Mouse (Mus musculus): ENCODE data around the gene Gm6217. TPM values are rescaled to one million over a fixed set of nuclear protein-coding genes. Genes with fewer than 3 reads are reported as not detected.
"Not testable (repeated sequence)": the region's sequence is repeated elsewhere in the genome, so short reads cannot be mapped to it uniquely, and the experiment has no call there.

The Gm6217 gene
- polyA plus RNA-seq, 1 experiment from 2014 or later: not detected

DNA sequence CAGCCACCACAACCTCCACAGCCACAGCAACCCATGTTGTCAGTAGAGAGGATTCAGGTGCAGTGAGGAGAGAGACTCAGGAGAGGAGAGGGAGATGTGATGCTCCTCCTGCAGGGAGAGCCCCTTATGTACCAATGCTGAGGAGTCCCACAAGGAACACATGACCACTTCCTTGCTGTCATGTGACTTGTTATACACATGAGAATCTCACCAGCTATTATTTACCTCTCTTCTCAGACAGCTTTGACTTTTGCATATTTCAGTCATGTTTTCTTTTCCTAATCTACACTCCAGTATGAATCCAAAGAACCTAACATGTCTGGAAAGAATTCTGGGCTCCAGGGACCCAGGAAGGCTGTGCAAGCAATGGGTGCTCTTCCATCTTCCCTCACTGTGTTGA, 24.7 kb upstream of the Gm6217 start, which contains the start of gene Gm7544:
Gene Gm7544 (minus strand): TSS at position 101 of the 400 bp plus-strand sequence.
- not testable (repeated sequence) for H3K36me3 ChIP-seq (ENCODE audit: control insufficient read depth, insufficient read depth, low read length); H3K27me3 ChIP-seq (ENCODE audit: control insufficient read depth, insufficient read depth, low read length); H3K27ac ChIP-seq (ENCODE audit: low read length); ATAC-seq (ENCODE audit: insufficient read depth, low FRiP score); H3K9ac ChIP-seq (ENCODE audit: low read length); H3K9me3 ChIP-seq (replicated peaks; ENCODE audit: control insufficient read depth, low read length); H3K4me1 ChIP-seq (ENCODE audit: control insufficient read depth, insufficient read depth, low read length); H3K4me3 ChIP-seq (replicated peaks; ENCODE audit: low read length); H3K4me2 ChIP-seq (ENCODE audit: low read depth, low read length)

DNA sequence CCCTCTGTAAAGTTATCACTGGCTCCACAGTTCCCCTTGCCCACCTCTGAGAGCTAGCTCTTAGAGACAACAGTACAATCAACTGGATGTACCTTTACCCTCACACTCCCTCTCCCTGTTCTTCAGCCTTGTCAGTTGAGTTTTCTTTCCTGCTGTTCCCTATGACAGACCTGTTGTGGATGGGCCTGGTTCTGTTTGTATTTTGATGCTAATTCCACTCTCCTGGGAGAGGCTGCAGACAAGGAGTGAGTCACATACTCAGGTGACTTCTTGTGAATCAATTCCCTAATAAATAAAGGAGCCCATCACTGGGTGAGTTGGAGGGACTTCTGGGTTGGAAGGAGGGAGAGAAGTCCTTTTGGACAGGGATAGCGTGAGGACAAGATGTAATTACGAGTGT, 17.4 kb upstream of the Gm6217 start:
- Histone ChIP-seq H3K9me3 (replicated peaks; ENCODE audit: control insufficient read depth, low read length) (no peaks in the 10 kb centered on the region), H3K27ac (ENCODE audit: low read length) (no peak overlapping the region), H3K27me3 (ENCODE audit: control insufficient read depth, insufficient read depth, low read length) (no peaks in the 10 kb centered on the region), H3K4me1 (ENCODE audit: control insufficient read depth, insufficient read depth, low read length) (no peaks in the 10 kb centered on the region), H3K9ac (ENCODE audit: low read length) (no peak overlapping the region), H3K4me2 (ENCODE audit: low read depth, low read length) (no peak overlapping the region), H3K4me3 (replicated peaks; ENCODE audit: low read length) (no peak overlapping the region), H3K36me3 (ENCODE audit: control insufficient read depth, insufficient read depth, low read length) (no peaks in the 10 kb centered on the region)
- no peak for ATAC-seq (ENCODE audit: insufficient read depth, low FRiP score)
- 84% methylated on average over 2 of the region's 2 CpGs for WGBS

DNA sequence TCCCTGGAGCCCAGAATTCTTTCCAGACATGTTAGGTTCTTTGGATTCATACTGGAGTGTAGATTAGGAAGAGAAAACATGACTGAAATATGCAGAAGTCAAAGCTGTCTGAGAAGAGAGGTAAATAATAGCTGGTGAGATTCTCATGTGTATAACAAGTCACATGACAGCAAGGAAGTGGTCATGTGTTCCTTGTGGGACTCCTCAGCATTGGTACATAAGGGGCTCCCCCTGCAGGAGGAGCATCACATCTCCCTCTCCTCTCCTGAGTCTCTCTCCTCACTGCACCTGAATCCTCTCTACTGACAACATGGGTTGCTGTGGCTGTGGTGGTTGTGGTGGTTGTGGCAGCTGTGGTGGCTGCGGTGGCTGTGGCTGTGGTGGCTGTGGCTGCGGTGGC, 14.8 kb upstream of the Gm6217 start:
- H3K9me3 ChIP-seq (replicated peaks; ENCODE audit: control insufficient read depth, low read length); ATAC-seq (ENCODE audit: insufficient read depth, low FRiP score): not testable (repeated sequence)
- 100% methylated on average over 2 of the region's 2 CpGs for WGBS

GRCm38 (mm10) chr1:82943295-82943694, 12.1 kb upstream of the Gm6217 start, which contains the start of gene A030003K21Rik:
A030003K21Rik (minus strand) TSS chr1:82943388.
- H3K36me3 ChIP-seq (ENCODE audit: control insufficient read depth, insufficient read depth, low read length); H3K9me3 ChIP-seq (replicated peaks; ENCODE audit: control insufficient read depth, low read length); H3K27ac ChIP-seq (ENCODE audit: low read length); H3K4me1 ChIP-seq (ENCODE audit: control insufficient read depth, insufficient read depth, low read length); H3K4me3 ChIP-seq (replicated peaks; ENCODE audit: low read length); H3K9ac ChIP-seq (ENCODE audit: low read length); H3K27me3 ChIP-seq (ENCODE audit: control insufficient read depth, insufficient read depth, low read length); ATAC-seq (ENCODE audit: insufficient read depth, low FRiP score); H3K4me2 ChIP-seq (ENCODE audit: low read depth, low read length): not testable (repeated sequence)
- WGBS: no CpG with 5 or more reads among the region's 6 CpGs

More for the DNA sequence above, 14.8 kb upstream of the Gm6217 start:
- not testable (repeated sequence) for H3K27me3 ChIP-seq (ENCODE audit: control insufficient read depth, insufficient read depth, low read length); H3K36me3 ChIP-seq (ENCODE audit: control insufficient read depth, insufficient read depth, low read length); H3K4me1 ChIP-seq (ENCODE audit: control insufficient read depth, insufficient read depth, low read length); H3K27ac ChIP-seq (ENCODE audit: low read length); H3K9ac ChIP-seq (ENCODE audit: low read length); H3K4me3 ChIP-seq (replicated peaks; ENCODE audit: low read length); H3K4me2 ChIP-seq (ENCODE audit: low read depth, low read length)

GRCm38 (mm10) chr1:82942505-82942904, 11.3 kb upstream of the Gm6217 start:
- H3K27ac ChIP-seq (ENCODE audit: low read length); H3K4me1 ChIP-seq (ENCODE audit: control insufficient read depth, insufficient read depth, low read length); H3K27me3 ChIP-seq (ENCODE audit: control insufficient read depth, insufficient read depth, low read length); H3K9ac ChIP-seq (ENCODE audit: low read length); H3K4me2 ChIP-seq (ENCODE audit: low read depth, low read length); ATAC-seq (ENCODE audit: insufficient read depth, low FRiP score); H3K4me3 ChIP-seq (replicated peaks; ENCODE audit: low read length); H3K36me3 ChIP-seq (ENCODE audit: control insufficient read depth, insufficient read depth, low read length); H3K9me3 ChIP-seq (replicated peaks; ENCODE audit: control insufficient read depth, low read length): not testable (repeated sequence)
- 70% methylated on average over 2 of the region's 2 CpGs for WGBS

DNA sequence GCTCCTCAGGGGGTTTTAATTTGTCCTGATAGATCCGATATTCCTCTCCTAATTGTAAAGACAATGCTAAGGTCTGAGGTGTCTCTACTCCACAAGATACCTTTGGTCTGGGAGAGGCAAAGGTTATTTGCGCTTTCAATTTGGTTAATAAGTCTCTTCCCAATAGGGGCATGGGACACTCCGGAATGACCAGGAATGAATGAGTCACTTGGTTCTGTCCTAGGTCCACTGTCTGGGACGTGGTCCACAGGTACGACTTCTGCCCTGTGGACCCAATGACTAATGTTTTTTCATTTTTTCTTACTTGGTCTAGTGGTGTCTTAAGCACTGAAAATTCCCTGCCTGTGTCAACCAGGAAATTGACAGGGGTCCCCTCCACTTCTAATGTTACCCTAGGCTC, 7.5 kb upstream of the Gm6217 start:
- WGBS: 93% methylated on average over 5 of the region's 5 CpGs
- H3K9me3 ChIP-seq (replicated peaks; ENCODE audit: control insufficient read depth, low read length): no peaks in the 10 kb centered on the region
- H3K4me2 ChIP-seq (ENCODE audit: low read depth, low read length): no peak overlapping the region
- ATAC-seq (ENCODE audit: insufficient read depth, low FRiP score): no peak
- H3K4me3 ChIP-seq (replicated peaks; ENCODE audit: low read length): no peak overlapping the region
- no peak overlapping the region for H3K27ac ChIP-seq (ENCODE audit: low read length)
- no peaks in the 10 kb centered on the region for H3K27me3 ChIP-seq (ENCODE audit: control insufficient read depth, insufficient read depth, low read length)
- H3K9ac ChIP-seq (ENCODE audit: low read length): no peak overlapping the region
- no peaks in the 10 kb centered on the region for H3K36me3 ChIP-seq (ENCODE audit: control insufficient read depth, insufficient read depth, low read length)
- no peaks in the 10 kb centered on the region for H3K4me1 ChIP-seq (ENCODE audit: control insufficient read depth, insufficient read depth, low read length)

GRCm38 (mm10) chr1:82930558-82930957, 641 bp downstream of the Gm6217 start:
- 86% methylated on average over 2 of the region's 3 CpGs for WGBS
- ATAC-seq (ENCODE audit: insufficient read depth, low FRiP score): not testable (repeated sequence)

GRCm38 (mm10) chr1:82924650-82925049, 6.5 kb downstream of the Gm6217 start, which contains the start of gene A030014E15Rik:
A030014E15Rik (plus strand) TSS chr1:82924917.
- ATAC-seq (ENCODE audit: insufficient read depth, low FRiP score): no peak
- no peaks in the 10 kb centered on the region for H3K27me3 ChIP-seq (ENCODE audit: control insufficient read depth, insufficient read depth, low read length)
- H3K36me3 ChIP-seq (ENCODE audit: control insufficient read depth, insufficient read depth, low read length): no peaks in the 10 kb centered on the region
- WGBS: 76% methylated on average over 6 of the region's 6 CpGs
- no peak within 1 kb of the TSS for H3K9ac ChIP-seq (ENCODE audit: low read length)
- no peak within 1 kb of the TSS for H3K27ac ChIP-seq (ENCODE audit: low read length)
- no peaks in the 10 kb centered on the region for H3K9me3 ChIP-seq (replicated peaks; ENCODE audit: control insufficient read depth, low read length)
- H3K4me3 ChIP-seq (replicated peaks; ENCODE audit: low read length): no peak within 1 kb of the TSS
- H3K4me2 ChIP-seq (ENCODE audit: low read depth, low read length): no peak within 1 kb of the TSS
- no peaks in the 10 kb centered on the region for H3K4me1 ChIP-seq (ENCODE audit: control insufficient read depth, insufficient read depth, low read length)

More at GRCm38 (mm10) chr1:82930558-82930957, 641 bp downstream of the Gm6217 start:
- not testable (repeated sequence) for H3K9me3 ChIP-seq (replicated peaks; ENCODE audit: control insufficient read depth, low read length); H3K27ac ChIP-seq (ENCODE audit: low read length); H3K4me1 ChIP-seq (ENCODE audit: control insufficient read depth, insufficient read depth, low read length); H3K36me3 ChIP-seq (ENCODE audit: control insufficient read depth, insufficient read depth, low read length); H3K27me3 ChIP-seq (ENCODE audit: control insufficient read depth, insufficient read depth, low read length); H3K4me3 ChIP-seq (replicated peaks; ENCODE audit: low read length); H3K4me2 ChIP-seq (ENCODE audit: low read depth, low read length); H3K9ac ChIP-seq (ENCODE audit: low read length)

DNA sequence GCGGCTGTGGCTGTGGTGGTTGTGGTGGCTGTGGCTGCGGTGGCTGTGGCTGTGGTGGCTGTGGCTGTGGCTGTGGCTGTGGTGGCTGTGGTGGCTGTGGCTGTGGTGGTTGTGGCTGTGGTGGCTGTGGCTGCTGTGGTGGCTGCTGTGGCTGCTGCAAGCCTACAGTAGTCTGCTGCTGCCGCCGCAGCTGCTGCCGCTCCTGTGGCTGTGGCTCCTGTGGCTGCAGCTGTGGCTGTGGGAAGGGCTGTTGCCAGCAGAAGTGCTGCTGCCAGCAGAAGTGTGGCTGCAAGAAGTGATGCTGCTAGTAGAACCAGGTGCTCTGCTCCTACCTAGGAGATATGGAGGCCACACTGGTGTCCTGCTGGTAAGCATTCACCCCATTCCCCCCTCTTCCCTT, 17.8 kb downstream of the Gm6217 start:
- not testable (repeated sequence) for H3K4me1 ChIP-seq (ENCODE audit: control insufficient read depth, insufficient read depth, low read length); H3K4me3 ChIP-seq (replicated peaks; ENCODE audit: low read length); H3K9me3 ChIP-seq (replicated peaks; ENCODE audit: control insufficient read depth, low read length); ATAC-seq (ENCODE audit: insufficient read depth, low FRiP score); H3K27me3 ChIP-seq (ENCODE audit: control insufficient read depth, insufficient read depth, low read length); H3K27ac ChIP-seq (ENCODE audit: low read length); H3K9ac ChIP-seq (ENCODE audit: low read length); H3K4me2 ChIP-seq (ENCODE audit: low read depth, low read length); H3K36me3 ChIP-seq (ENCODE audit: control insufficient read depth, insufficient read depth, low read length)
- WGBS: 89% methylated on average over 5 of the region's 5 CpGs

GRCm38 (mm10) chr1:82913025-82913424, 18.2 kb downstream of the Gm6217 start, which contains the start of gene A030005L19Rik:
A030005L19Rik (plus strand) TSS chr1:82913325.
- H3K4me3 ChIP-seq (replicated peaks; ENCODE audit: low read length): no peak within 1 kb of the TSS
- no peaks in the 10 kb centered on the region for H3K4me1 ChIP-seq (ENCODE audit: control insufficient read depth, insufficient read depth, low read length)
- no peak for ATAC-seq (ENCODE audit: insufficient read depth, low FRiP score)
- H3K36me3 ChIP-seq (ENCODE audit: control insufficient read depth, insufficient read depth, low read length): no peaks in the 10 kb centered on the region
- H3K9me3 ChIP-seq (replicated peaks; ENCODE audit: control insufficient read depth, low read length): no peaks in the 10 kb centered on the region
- H3K27ac ChIP-seq (ENCODE audit: low read length): no peak within 1 kb of the TSS
- H3K27me3 ChIP-seq (ENCODE audit: control insufficient read depth, insufficient read depth, low read length): no peaks in the 10 kb centered on the region
- no peak within 1 kb of the TSS for H3K9ac ChIP-seq (ENCODE audit: low read length)
- 80% methylated on average over 3 of the region's 3 CpGs for whole genome bisulfite sequencing
- no peak within 1 kb of the TSS for H3K4me2 ChIP-seq (ENCODE audit: low read depth, low read length)

All from stomach, embryonic 16.5 days (tissue).